Mouse (Mus musculus) heart, postnatal 25 days (tissue): Measurements from ENCODE around the gene Uspl1. TPM values are rescaled to one million over a fixed set of nuclear protein-coding genes. Genes with fewer than 3 reads are reported as not detected.

Experiments
- DNase-seq: peaks from one replicate; pipeline ENCODE4 v3.0.0; 2022; ENCODE audit warnings: low spot score
- intact Hi-C: fragments of 180-260 bp; cut with DNase I; formaldehyde crosslinking; loops from one replicate; pipeline ENCODE4 v1.15.1; 2025
- microRNA-seq: library from miRNA; unstranded; fragments of <30 nt; microRNA quantifications from one replicate; pipeline ENCODE4 v1.2.0, GENCODE M21; 2022
- total RNA-seq, 2 experiments: library from RNA; stranded (reverse); gene quantifications; 2 replicates each; pipeline ENCODE4 v1.2.3; 2021

The Uspl1 gene
- total RNA-seq, 2 experiments from 2014 or later = 16.2 to 17.4 TPM

DNA sequence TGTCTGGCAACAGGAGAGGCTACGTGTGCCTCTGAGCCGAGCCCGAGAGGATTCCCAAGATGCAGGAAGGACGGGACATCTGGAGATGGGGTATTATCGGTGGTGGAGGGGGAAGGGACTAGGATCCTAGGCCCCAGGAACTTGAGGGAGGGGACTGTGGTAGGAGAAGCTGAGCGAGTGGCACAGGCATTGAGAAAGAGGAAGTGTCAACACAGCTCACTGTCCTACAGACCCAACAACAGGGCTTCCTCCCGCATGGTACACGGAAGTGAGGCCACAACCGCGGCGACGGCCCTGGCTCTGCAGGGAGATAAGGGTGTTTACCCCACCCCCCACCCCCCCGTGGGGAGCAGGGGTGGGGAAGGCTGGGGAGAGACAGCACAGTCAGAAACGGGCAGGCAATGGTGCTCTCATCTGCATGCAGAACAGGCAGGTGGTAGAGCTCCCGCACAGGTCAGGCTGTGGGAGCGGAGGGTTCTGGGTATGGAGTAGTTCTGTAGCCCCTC lies 61.9 kb downstream of the Uspl1 start:
- intact Hi-C loops = no loop called here
- DNase-seq = peak; percentile 53

- intact Hi-C loops = no loop called here
- no peak for DNase-seq
Observed at GRCm38 (mm10) chr5:149247047-149247904, 63.1 kb downstream of the Uspl1 start.

DNA sequence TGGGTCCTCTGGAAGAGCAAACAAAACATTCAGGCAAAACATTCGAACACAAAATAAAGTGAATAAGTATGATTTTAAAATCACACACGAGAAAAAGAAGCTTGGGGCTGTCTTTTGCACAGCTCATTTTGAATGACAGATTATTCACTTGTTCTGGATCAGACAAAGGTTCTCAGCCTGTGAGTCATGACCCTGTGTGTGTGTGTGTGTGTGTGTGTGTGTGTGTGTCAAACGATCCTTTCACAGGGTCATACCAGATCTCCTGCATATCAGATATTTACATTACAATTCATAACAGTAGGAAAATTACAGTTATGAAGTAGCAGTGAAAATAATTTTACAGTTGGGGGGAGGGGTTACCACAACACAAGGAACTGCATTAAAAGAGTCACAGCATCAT lies 68.2 kb downstream of the Uspl1 start:
- intact Hi-C loops = no loop called here
- no peak for DNase-seq

- DNase-seq = no peak
- intact Hi-C loops = no loop called here
Observed at GRCm38 (mm10) chr5:149253491-149253890, 69.3 kb downstream of the Uspl1 start.

- DNase-seq = no peak
- intact Hi-C loops = no loop called here
Observed at GRCm38 (mm10) chr5:149255522-149255921, 71.4 kb downstream of the Uspl1 start.

GRCm38 (mm10) chr5:149257518-149258281 lies 73.5 kb downstream of the Uspl1 start:
- intact Hi-C loops = no loop called here
- DNase-seq = no peak

DNA sequence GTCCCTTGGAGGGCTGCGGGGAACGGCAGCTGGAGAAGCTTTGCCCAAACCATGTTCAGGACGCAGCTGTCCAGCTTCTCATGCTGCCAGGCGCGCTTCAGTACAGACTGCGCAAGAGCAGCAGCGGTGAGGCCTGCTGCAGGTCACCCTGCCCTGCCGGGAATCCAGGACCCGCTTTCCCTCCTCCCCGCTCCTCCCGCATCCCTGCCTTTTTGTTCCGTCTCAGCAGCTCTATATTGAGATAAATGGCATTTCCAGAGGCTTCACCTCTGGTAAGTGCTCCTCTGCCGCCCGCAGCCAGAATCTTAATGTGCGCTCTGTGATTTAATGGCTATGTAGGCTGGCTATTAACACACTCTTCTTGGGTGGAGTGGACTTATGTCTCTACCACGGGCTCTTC lies 74.9 kb downstream of the Uspl1 start:
- intact Hi-C loops = no loop called here
- no peak for DNase-seq

- intact Hi-C loops = no loop called here
- DNase-seq = no peak
Observed at GRCm38 (mm10) chr5:149261449-149261848, 77.3 kb downstream of the Uspl1 start.

DNA sequence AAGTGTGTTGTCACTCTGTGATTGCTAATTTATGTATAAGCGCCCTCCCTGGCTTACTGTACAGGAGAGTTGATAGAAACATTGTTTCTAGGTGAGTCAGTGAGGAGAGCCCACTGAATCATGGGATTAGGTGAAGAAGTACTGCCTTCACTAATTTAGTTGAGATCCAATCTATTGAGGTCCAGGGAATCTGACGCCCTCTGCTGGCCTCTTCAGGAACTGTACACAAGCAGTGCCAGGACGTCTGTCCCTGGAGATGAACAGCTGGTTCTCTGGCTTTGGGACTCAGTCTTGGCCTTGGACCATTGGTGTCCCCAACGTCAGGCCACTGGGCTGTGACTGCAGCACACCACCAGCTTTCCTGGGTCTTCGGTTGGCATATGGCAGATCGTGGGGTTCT lies 77.7 kb downstream of the Uspl1 start:
- DNase-seq = no peak

DNA sequence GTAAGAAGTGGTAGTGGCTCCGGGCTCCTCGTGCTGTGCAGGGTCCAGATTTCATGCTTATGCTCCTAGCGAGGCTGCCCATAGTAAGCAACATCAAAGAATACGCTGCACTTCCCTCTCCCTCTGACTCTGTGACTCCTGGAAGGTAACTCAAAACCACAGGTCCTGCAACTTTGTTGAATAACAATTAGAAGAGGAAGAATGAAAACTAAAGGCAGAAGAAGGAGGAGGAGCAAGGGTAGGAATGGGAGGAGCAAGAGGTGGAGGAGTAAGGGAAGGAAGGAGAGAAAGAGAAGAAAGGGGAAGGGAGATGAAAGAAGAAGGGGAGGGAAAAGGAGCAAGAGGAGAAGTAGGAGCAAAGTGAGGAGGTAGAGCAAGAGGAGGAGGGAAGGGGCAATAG lies 80.3 kb downstream of the Uspl1 start, which contains the start of gene Alox5ap:
Gene Alox5ap, plus strand, starts transcription at position 363 of the 400 bp plus-strand sequence.
- intact Hi-C loops = no loop called here
- no peak for DNase-seq

More for the DNA sequence above, 77.7 kb downstream of the Uspl1 start:
- intact Hi-C loops = no loop called here

GRCm38 (mm10) chr5:149264878-149265279 lies 80.7 kb downstream of the Uspl1 start:
- intact Hi-C loops = no loop called here
- DNase-seq = peak; percentile 11

Small RNA genes lying within 50 kb of the gene (microRNA-seq; reads per million reads assigned to microRNA genes)
- gene Gm24105 = 0.83 reads per million

Other genes with a start within 250 kb of the Uspl1 start
- 1 to 10 TPM; 5.8 to 6.2 TPM for gene Gm42791, start 189.2 kb upstream of the Uspl1 start, total RNA-seq
- 10 to 100 TPM; 83.8 to 97.6 TPM for gene Hmgb1, start 139 bp downstream of the Uspl1 start, total RNA-seq
- 10 to 100 TPM; 16.5 to 17.0 TPM for gene Alox5ap, start 80.4 kb downstream of the Uspl1 start, total RNA-seq
- gene Medag, start 227.4 kb downstream of the Uspl1 start, total RNA-seq = 10 to 100 TPM; 16.2 to 16.7 TPM